Mouse (Mus musculus) layer of hippocampus, adult 18-20 months (tissue): Measurements from ENCODE around the gene Gm10959. TPM values are rescaled to one million over a fixed set of nuclear protein-coding genes. Genes with fewer than 3 reads are reported as not detected.
"Not testable (repeated sequence)": the region's sequence is repeated elsewhere in the genome, so short reads cannot be mapped to it uniquely, and the experiment has no call there.

Experiments
- DNase-seq, 2 experiments: peaks; one replicate each; pipeline ENCODE4 v3.0.0; 2022; ENCODE audit warnings: low spot score in 2 of 2
- long read RNA-seq: library from polyadenylated mRNA; stranded (forward); transcript quantifications from one replicate; pipeline ENCODE4 v2.0.0, GENCODE M21; 2021
- total RNA-seq, 2 experiments: library from RNA; stranded (reverse); gene quantifications; 2 replicates each; pipeline ENCODE4 v1.2.3; 2021

Gene Gm10959
- not detected for total RNA-seq
- long read RNA-seq = 0 reads

DNA sequence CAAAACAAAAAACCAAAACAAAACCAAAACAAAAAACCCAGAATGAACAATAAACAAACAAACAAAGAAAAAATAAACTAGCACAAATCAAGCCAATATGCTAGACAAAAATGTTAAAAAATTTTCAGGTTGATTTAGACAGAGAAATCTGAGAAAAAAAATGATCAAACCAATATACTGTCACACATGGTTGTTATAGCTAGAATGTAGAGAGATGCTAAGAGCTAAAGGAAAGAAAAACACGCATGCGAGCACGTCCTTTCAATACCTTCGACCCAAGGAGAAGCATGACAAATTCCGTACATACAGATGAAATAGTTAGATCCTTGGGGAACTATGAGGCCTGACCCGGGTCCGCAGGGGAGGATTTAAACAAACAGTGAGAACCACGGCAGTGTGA, at the start of gene Gm10959:
TSS of gene Gm10959 (minus strand) at position 101 of the 400 bp plus-strand sequence.
- no peak for DNase-seq

DNA sequence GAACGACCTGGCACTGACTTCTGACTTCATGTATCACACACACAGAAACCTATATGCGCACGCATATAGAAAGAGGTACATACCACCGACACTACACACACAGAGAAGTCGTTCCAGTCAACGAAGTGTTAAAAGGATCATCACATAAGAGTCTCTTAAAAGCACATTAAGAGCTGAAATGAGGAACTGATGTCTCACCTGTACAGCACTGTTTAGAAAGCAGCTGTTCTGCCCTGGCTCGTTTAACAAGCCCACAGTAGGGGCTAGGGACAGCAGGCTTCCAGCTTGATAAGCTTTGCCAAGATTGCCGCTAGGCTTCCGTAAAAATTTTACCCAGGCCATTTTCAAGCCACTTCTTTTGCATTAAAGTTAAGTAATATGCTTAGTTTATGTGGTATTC, 49.2 kb upstream of the Gm10959 start:
- no peak for DNase-seq

DNA sequence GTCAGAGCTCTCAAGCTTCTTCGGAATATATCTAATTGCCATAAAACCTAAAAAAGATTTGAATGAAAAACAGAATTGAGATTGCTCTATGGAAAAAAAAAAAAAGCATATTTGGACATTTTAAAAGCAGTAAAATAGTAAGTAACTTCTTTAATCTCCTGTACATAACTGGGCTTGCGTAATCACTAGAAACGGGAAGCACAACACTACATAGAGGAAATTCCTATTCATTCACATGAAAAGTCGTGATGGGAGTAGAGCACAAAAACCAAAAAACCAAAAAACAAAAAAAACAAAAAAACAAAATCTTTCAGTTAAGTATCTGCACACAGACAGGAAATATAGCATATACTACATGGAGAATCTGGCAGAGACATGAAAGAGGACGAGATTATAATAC, 45.1 kb upstream of the Gm10959 start:
- no peak for DNase-seq

DNA sequence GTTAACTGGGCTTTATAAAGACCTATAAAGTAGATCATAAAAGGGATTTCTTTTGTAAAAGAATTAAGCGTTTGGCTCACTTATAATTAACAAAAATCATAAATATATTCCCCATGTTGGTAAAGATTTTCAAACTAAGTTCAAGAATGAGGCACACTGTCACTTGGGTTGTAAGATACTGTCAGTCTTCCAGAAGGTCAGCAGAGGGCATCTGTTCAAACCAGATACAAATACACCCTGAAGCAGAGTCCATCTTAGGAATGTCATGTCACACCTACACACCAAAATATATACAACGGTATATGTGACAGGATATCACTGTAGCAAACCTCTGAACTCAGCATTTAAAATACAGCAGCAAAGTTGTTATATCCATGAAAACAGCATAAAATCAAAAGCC, 31.0 kb upstream of the Gm10959 start:
- DNase-seq = no peak

DNA sequence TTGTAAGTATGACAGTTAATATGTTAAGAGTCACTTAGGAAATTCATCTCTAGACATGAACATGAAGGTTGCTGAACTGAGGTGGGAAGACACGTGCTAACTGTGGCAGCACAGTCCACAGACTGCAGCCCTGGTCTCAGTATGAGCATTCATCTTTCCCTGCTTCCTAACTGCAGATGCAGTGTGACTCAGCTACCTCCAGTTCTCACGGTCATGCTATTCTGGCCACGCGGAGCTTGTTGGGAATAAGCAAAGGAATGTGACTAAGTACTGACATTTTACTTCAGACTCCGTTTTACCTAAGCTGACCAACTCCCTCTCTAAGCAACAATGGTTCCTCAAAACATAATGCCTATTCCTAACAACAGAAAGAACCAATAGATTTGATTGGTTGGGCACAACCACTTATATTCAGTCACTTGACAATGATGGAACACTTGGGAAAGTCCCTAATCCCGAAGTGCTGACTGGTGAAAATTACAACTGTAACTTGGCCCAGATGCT, 24.3 kb upstream of the Gm10959 start:
- no peak for DNase-seq

DNA sequence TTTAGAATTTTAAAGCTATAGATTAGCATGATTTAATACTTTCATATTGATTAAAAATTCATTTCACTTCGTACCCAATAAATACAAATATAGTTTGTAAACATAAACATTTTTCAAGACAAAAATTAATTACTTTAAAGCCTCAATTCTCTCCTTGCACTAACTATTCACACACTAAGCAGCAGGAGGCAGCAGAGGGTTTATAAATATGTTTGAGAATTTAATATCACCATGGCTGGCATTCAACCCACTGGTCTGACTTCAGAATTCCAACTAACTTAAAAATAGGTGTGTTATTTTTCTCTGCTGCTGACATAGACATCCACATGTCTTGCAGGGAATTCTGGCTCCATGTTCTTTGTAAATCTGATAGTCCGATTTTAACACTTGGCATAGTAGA, 20.1 kb upstream of the Gm10959 start:
- peak in 1 of 2 experiments; percentile 63 for DNase-seq

DNA sequence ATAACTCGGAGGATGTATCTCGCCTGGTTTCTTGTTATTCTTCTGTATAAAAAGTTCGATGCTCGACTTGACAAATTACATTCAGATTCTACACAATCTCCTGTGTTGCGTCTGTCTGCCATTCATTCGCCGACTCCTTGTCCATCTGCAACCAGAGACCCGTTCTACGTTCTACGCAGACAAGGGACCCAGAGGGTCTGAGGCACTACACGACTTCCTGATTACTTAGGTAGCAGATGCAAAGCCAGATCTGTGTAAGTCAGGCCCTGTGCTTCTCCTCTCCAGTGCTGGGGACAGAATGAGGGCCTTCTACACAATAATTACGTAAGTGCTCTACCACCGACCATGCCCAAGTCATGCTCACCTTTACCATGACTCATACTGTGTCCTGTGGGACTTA, 18.0 kb upstream of the Gm10959 start:
- not testable (repeated sequence) for DNase-seq

DNA sequence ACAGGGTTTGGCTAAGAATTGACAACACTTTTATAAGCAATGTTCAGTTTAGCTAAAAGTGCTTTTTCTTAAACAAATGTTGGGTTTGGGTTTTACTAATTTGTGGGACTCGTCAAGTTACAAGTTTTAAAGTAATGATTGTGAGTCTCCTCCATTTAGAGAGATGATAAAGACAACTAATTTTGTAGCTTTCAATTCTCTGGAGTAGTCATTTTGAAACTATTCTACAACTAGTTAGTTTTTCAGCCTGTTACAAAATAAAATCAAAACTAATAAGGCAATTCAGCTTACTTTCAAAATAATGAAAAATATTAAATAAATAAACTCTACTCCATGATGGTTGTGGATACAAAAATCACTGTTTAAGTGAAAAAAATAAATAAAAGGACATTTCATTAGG, 13.3 kb upstream of the Gm10959 start:
- no peak for DNase-seq

DNA sequence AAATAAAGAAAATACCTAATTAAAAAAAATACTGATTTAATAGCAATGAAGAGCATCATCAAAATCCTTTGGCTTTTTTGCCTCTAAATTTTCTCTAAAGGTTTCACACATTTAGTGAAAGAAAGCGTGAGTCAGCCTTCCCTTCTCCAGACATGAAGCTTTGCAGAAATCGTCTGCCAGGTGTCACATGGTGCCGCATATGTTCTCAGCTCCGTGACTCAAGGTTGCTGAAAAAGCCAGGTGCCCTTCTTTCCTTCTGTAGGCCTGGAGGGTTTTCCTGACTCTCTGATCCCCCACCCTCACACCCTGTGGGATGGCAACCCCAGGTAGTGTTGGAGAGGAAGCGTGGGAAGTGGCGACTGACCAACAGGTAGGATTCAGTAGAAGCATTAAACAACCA, 10.6 kb upstream of the Gm10959 start:
- peak; percentile 6 to 28 for DNase-seq

DNA sequence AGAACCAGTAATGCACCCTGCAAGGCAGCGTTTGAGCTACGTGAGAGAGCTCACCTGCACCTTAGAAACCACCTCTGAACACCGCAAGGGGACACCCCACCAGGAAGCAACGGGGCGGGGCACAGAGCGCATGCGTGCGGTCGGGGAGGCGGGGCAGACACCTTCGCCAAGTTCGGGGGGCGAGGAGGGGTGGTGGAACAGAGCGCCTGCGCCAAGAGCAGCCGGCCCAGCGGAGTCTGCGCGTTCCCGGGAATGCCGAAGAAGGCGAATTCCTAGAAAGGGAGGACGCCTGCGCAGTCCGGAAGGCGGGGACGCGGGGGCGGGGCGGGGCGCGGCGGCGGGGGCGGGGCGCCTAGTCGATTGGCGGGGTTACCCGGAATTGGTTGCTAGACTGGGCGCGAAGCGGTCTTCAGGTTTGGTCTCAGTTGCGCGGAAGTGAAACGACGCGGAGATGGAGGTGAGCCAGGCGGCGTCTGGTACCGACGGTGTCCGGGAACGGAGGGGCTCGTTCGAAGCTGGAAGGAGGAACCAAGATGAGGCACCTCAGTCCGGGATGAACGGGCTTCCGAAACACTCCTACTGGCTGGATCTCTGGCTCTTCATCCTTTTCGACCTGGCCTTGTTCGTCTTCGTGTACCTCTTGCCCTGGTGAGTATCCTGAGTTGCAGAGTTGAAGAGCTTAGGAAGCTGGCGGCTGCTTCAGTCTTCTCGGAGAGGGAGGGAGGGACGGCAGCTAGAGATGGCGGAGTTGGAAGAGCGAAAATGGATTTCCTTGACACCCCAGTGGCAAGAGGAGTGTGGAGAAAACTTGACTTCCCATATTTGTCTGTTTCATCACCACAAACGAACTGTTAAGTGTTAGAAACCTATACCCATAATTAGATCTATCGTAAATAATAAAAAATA, 5.1 kb upstream of the Gm10959 start, which contains the start of gene 1810037I17Rik:
TSS of gene 1810037I17Rik (plus strand) at position 195 of the 906 bp plus-strand sequence.
- DNase-seq = peak; percentile 95 to 97

DNA sequence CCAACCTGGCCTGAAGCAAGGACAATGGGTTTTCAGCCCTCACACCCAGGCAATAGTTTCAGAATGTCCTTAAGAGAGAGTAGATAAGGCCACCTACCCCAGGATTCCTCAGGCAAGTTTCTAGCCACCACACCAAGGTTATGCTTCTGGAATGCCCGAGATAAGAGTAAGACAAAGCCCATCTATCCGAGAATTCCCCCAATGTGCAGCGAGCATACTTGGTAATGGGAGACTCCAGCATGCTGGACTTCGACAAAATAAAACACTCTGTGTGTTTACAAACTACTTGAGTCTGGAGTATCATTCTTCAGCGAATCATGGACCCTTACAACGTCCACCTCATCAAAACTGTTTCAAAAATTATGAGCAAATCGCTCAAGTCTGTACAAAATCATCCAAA, 4.0 kb upstream of the Gm10959 start:
- no peak for DNase-seq

DNA sequence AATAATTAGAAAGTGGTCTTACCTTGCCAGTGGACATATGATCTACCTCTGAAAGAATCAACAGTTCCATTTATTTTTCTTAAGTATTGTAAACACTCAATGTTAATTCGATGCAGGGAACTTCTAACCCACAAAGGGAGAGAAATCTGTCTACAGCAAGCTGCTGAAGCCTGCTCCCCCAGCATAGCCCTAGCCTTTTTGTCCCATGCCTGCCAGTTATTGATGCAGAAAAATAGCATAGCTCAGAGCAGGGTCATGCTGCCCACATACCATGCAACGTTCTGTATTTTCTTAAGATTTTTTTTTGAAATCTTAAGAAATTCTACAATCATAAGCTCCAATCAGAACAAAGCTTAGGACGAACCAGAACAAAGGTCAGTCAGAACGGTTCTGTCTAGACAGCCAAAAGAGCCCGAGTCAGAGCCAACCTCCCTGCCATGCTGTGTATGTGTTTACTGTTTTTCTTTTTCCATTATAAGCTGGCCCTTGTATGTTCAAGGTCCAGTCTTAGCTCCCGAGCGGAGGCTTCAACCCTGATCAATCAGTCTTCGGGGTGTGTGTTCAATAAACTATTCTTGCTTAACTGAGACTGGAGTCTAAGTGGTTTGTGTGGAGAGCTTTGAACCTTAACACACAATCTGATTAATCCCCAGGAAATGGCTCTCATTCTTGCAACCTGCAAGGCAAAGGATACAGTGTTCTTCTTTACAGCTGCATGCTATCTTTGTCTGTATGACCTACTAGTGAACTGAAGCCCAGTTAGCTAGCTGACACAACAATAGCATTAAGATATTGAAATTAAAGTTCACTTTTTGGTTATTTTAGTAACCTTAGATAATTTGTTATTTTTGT, 2.7 kb upstream of the Gm10959 start:
- no peak for DNase-seq

DNA sequence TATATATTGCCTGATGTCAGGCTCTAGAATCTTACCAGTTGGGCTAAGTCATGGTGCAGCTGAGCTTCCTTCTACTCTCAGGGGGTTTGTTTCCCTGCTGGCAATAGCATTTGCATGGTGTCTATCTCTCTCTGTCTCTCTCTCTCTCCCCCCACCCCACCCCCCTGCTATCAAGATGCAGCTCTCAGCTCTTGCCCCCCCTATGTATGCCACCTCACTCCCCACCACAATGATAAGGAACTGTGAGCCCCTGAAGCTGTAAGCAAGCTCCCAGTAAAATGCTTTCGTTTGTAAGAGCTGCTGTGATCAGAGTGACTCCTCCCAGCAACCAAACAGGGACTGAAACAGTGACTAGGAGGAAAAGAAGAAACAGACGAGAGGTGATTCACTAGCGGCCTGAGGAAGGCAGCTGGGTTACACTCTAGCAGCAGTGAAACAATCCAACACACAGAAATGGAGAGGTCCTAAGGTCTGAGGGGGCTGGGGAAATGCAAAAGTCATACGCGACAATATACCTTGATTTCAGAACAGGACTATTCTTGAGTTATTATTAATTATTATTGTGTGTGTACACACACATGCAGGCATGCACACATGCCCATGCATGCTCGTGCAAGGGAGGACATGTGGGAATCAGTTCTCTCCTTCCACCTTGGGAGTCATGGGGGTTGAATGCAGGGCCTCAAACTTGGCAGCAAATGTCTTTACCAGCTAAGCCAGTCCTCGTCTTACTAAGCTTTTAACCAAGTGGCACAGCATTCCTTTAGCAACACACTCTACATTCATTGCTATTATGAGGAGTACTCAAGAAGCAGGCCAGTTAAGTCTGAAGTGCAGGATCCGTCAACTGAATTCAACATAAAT, 1.6 kb upstream of the Gm10959 start:
- no peak for DNase-seq

DNA sequence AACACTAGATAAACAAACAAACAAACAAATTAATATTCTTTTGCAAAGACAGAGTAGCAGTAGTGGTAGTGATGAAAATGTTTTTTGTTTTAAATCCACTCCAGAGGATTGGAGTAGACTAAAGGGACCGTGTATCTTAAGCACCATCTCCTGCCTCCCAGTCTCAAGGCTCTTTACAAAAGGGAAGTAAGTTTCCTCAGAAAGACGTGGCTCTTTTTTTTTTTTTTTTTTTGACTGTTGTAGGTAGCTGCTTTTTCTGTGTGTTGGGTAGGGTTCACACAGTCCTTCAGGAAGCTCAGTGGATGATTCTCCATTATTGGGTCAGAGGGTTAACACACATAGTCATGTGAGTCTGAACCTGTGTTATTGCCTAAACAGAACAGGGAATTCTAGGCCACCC, 488 bp downstream of the Gm10959 start:
- no peak for DNase-seq

DNA sequence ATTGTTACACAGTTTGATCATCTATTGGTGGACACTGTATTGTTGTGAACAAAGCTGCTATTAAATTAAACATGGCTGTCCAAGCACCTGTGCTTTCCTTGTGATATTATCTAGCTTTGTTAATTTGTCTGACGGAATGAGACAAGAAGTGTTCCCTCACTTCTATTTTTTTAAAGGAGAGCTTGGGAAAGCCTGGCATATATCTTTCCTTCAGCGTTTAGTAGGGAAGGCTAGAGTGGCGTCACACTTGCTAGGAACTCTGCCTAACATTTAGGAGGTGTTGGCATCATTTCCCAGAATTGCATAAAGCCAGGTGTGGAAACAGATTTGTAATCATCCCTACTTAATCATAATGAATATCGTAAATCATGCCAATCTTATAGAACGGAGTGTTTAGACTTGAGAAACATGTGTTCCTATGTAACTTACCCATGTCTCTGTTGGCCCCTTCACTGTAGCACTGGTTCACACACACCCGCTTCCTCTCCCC, 2.9 kb downstream of the Gm10959 start:
- no peak for DNase-seq

DNA sequence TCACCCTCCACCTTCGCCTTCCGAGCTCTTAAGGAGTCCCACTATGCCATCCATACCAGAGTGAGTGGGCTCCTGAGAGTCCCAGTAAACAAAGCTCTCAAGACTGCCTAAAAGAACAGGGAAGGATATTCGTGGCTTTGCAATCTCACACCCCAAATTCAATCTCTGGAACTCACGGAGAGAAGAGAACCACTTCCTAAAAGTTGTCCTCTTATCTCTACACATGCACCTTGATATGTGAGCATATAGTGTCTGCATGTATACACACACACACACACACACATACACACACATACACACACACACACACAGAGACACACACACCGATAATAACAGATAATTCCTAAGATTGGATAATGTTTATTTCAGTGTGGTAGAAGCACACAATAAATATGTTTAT, 3.7 kb downstream of the Gm10959 start:
- DNase-seq = no peak

DNA sequence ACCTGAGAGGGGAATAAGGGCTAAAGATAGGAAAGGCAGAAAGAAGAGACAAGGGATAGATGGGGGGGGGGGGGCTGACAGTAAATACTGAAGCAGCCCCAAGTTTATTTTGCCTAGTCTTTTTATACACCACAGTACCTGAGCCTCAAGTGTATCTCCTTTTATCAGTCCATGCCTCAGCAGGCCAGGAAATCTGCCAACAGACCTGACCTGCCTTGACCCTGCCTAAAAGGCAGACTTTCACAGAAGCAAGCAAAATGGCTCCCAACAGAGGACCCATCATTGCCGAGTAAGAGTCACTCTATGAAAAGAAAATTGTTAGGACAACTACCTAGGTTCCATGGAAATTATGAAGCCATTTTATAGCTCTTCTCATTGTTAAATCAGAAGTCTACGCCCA, 11.3 kb downstream of the Gm10959 start:
- DNase-seq = no peak

DNA sequence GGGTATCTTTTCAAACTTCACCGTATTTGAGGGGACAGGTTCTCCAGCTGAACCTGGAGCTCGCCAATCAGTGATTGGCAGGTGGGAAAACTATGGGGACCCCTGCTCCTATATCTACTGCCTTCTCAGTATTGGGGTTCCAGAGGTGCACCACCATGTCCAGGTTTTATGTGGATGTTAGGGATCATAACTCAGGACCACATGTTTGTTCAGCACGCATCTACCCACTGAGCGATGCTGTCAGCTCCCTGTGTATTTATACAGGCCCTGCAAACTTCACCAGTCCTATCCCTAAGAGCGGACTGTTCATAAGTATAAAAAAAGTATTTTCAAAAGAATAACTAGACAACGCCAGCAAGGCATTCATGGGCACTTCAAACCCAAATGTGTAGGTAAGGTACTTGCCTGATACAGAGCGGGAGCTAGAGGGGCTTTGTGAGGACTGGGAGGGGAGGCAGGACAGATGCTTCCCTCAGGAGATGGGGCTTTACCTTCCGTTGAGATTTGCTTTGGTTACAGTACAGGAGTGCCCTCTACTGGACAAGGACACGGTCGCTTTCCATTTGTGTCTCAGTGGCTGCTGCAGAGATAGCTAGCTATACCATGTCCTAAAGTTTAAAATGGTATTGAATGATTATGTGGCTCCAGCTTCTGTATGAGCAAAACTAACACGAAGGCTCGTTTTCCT, 15.3 kb downstream of the Gm10959 start:
- peak; percentile 35 to 67 for DNase-seq

DNA sequence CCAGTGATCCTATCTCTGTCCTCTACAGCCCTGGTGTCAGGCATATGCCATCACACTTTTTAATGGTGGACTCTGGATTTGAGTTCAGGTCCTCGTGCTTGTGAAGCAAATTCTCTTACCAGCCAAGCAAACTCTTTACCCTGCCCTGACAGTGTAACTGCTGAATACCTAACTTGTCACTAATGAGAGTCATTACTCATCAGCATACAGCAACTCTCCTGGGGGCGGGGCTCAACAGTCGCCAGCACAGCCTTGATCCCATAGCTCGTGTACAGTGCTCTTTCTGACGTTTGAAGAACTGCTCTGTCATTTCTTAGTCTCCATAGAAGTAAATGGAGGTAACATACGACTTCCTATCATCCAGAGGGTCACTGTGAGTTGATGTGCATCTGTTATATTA, 20.9 kb downstream of the Gm10959 start:
- DNase-seq = no peak

DNA sequence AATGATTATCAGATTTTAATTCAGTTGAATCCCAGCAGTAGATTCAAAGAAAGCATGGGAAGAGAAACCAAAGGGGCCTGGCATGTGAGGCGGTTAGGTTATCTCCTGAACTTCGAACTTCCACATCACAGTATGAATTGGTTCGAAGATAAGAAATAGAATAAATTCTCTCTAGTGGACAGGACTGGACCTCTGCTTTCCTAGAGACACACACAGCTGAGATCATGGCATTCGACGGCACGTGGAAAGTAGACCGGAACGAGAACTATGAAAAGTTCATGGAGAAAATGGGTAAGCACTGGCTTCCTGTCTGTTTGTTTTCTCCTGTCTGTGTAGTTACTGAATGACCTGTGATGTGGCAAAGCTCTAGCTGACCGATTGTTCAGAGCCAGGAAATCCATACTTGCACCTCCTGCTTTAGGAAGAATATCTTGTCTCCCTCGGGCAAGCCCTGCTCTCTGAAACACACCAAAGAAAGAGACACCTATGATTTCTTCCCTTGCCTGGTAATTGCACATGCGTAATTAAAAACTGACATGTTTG, 23.9 kb downstream of the Gm10959 start:
- no peak for DNase-seq
